Mouse (Mus musculus) spleen, postnatal 4 days (tissue): ENCODE measurements around the gene 6330403K07Rik.

Source experiments
- DNase-seq, 2 experiments: peaks; one replicate each; pipeline ENCODE4 v3.0.0; 2022; ENCODE audit warnings: low spot score in 2 of 2

The 6330403K07Rik gene

DNA sequence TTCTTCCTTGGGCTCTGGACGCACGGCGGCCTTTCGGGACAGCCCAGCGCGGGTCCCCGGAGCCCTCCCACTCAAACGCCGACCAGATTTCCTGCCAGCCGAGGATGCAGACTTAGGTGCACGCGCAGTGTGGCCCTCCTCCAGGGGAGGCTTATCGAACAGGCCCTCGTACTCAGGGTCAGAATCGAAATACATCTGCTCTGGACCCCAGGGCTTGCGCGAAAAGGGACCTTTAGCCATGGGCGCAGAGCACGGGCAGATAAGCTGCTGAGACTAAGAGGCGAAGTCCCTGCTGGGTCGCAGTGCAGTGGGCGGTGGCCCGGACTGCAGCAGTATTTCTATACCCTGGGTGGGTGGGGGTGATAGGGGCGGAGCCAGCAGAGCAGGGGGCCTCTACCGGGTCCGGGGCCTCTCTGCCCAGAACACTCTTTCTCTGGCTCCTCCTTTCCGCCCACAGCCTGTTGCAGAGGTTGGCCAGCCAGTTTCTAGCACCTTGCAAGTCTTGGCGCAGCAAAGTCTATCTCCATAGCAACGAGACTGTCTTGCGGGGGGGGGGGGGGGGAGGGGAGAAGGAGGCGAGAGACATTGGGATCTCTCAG, at the start of gene 6330403K07Rik:
Gene 6330403K07Rik (minus strand): TSS at position 351 of the 599 bp plus-strand sequence.
- DNase-seq = no peak

DNA sequence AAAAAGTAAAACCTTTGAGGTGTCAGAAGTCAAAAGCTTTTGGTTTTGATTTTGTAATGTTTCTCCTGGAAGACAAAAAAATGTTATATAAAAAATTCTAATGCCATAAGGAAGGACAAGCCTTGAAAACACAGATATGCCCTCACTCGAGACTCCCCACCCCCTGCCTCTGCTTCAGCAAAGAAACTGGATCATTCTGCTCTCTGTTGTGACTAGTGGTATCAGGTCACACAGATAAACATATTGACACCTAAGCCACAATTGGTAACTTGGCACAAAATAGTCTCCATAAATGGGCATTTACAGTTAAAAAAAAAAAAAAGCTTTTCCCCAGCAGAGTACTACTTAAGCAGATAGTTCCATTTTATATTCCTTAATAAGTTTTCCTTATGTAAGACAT, 43.0 kb upstream of the 6330403K07Rik start:
- no peak for DNase-seq

DNA sequence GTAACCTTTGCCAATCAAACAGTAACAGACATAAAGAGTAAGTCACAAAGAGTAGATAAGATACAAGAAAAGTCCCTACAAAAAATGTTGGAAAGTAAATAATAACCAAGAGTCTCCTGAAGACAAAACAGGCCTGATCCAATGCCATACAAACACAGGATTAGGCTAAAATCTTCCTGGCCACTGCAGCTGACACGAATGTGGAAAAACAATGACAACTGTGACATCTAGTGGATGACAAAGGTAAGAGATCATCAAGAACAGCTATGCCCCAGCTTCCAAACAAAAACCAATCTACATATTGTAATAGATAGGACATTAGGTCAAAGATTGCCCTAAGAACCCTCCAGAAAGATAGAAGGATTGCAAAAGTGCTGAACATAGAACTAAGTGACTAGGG, 19.2 kb upstream of the 6330403K07Rik start:
- no peak for DNase-seq

DNA sequence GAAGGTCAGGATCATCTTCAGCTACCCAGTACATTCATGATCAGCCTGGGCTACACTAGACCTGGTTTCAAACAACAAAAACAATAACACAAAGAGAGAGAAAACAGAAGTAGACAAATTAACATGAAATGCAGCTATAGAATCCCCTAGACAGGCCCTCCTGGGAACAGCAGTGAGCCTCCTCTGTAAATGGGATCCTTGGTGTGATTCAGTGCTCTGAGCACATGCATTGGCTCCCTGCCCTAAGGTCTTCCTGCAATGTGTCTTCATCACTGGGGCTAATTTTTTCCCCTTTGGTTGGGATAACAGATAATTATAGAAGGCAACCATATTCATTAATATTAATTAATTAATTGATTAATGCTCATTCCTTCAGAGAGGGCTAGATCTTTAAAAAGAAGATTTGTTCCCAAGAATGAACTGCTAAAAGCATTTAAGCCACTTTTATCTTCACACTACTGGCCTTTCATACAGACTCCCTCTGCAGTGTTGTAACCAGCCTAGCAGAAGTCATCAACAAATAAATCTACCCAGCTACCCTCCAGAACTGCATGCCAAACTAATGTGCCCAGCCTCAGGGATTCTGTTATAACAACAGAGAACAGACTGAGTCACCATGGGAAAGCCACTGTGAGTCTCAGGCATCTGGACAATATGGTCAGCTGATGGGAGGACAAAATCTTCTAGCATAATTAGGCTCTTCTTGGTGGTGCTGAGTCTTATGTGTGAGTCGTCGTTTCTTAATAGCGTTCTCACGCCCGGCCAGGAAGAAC, 6.4 kb upstream of the 6330403K07Rik start:
- DNase-seq = no peak

DNA sequence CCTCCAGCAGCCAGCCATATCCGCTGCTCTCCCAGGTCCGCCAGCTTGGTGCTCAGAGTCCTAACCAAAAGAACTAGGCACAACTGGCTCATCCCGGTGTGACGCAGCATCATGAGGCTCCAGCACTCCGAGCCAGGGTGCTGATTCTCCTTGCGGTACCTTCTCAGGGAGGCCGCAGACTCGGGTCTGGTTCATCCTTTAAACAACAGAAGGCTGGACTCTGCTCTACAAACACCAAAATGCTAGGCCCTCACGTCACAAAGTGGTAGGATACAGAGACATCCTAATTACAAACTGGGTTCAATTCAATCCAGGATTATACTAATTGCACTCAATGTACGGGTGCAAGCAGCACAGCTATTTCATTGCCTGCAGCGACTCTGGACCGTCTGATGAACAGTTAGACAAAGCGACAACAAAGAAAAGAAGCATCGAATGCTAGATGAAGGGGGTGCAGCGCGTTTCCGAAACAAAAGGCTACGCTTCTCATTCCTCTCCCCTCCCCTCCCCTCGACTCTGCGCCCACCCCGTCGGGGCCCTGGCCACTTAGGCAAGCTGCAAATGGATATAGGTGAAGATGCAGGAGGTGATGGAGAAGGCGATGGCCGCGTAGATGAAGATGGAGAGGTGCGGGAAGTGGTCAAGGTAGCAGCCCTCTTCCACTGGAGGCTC, 686 bp downstream of the 6330403K07Rik start:
- no peak for DNase-seq

DNA sequence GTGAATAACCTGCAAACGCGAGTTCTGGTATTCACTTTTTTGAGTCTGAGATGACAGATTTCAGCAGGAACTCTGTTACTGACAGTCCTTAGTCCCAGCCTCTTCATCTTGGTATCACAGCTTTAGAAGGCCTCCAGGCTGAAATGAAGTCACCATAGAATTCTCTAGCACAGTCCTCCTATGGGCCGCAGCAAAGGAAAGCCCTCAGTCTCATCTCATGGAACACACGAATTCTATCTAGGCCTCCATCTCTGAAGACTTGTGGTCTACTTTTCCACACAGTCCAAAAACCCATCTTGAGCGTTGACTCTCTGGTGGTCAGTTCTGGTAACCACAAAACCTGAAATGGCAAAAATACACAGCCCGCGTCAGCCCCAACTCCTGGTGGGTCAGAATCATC, 1.2 kb downstream of the 6330403K07Rik start:
- no peak for DNase-seq

DNA sequence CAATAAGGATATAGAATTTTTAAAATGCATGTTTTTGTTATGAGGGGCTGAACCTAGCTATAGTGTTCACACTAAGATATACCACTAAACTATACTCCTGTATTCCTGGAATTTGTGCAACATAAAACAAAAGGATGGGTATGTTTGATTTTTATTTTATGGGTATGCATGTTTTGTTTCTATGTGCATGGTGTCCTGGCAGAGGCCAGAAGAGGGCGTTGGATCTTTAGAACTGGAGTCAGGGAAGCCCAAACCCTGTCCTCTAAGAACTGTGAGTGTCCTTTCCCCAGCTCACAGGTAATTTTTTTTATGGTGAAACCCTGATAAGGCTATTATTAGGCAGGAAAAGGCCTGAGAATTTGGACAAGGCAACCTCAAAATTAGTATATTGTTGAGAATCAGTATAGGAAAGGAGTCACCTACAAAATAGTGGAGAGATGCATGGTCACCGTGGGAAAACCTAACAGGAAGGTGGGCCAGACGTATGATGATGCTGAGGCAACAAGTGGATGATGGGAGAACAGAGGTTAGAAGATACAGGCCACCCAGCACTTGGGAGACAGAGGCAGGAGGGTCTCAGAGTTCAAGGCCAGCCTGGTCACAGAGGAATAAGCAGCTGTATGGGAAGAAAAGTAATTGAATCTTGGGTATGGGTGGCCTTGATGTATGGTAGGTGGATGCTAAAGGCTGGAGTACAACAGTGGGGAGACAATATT, 3.8 kb downstream of the 6330403K07Rik start:
- no peak for DNase-seq

DNA sequence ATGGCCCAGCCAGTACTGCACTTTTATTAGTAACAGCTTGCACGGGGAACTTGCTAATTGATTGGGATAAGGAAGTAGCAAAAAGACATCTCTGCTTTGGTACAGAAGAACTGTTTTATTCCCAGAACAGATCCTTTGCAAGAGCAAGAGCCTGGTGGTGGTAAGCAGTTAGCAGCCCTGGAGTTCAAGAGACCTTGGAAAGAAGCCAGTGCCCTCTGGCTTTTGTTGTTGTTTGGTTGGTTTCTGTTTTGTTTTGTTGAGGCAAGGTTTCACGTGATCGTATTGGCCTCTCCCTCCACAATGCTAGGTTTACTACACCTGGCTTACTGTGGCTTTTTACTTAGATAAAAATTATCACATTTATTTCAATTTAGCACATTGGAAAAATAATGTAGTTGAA, 5.0 kb downstream of the 6330403K07Rik start:
- DNase-seq = no peak

DNA sequence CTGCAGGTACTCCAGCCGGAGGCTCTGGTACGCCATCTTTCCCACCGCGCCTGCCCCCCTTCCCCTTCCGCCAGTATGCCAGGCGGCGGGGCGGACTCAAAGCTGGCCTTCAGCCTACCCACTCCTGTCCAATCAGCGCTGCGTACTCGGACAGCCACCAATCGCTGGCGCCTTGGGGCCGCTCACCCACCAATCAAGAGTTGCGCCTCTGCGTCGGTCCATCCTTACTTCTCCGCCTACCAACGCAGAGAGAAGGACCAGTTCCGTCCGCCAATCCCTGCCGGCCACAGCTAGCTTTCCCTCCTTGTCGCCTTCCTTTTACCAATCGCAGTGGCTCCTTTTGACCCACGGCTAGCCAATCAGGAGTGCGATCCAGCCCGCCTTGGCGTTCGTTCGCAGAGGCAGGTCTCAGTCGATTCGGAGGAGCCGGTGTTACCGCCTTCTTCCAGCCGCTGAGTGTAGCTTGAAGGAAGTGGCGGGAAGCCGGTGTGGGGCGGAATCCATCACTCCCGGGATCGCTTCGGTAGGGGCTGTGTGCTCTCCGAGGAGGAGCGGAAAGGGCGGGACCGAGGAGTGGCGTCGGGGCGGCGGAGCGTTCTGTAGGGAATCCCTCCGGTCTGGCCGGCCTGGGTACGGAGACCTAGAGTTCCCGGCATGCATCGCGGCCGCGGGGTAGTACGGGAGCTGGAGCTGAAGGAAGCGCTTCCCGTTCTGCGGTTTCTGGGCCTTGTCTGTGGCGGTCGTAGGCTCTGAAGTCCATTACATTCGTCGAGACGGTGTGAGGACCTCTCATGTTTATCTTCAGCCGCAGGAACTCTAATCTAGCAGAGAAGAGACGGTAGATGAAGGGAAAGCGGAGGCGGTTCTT, 13.9 kb downstream of the 6330403K07Rik start, which contains the start of the genes Mis12 and Derl2:
Gene Mis12 (plus strand): TSS at position 411 of the 868 bp plus-strand sequence.
Gene Derl2 (minus strand): TSS at position 641 of the 868 bp plus-strand sequence.
- DNase-seq = peak; percentile 97

DNA sequence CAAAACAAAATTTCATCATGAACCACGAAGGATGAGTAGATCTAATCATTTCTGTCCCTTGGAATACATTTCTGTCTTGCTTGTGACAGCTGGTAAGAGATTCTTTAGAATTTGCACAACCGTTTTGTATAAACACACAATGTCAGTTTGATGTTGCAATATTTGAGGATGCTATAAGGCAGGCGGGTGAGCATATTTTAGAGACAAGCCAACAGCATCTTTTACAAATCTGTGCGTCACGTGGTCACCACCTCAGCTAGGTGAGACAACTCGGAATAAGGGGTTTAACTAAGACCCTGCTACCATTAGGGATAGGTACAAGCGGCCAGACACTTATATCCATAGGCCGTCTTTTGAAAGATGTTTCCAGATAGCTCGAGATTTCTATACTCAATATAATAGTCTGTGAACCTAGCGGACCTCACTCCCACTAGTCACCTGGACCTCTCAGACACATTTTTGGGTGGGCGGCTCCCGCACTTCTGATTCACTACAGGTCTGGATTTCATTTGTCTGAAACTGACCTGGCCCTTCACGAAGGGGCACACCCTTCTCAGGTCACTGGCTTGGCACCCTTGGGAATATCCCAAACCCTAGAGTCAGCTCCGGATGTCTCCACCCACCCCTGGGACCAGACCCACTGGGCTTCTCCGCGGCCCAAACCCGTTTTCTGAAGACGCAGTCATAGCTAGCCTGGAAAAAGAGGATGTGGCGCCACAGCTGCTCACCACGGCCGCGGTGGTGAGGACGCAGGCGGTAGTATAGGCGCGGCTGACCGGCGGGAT, 14.7 kb downstream of the 6330403K07Rik start:
- DNase-seq = no peak

DNA sequence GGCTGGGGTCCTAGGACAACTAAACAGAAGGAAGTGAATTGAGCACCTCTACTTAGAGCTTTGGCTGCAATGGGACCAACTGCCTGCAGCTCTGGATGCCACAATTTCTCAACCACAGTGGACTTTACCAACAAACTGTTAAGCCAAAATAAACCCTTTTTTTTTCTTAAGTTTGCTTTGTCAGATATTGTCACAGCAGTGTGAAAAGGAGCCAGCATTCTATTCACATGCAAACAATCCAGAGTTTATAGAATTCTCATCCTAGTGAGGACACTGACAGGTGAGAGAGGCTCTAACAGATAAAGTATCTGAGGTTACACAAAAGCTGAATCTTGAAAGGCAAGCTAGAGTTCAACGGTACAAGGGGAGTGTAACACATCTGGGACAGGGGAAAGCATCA, 16.3 kb downstream of the 6330403K07Rik start:
- DNase-seq = no peak

DNA sequence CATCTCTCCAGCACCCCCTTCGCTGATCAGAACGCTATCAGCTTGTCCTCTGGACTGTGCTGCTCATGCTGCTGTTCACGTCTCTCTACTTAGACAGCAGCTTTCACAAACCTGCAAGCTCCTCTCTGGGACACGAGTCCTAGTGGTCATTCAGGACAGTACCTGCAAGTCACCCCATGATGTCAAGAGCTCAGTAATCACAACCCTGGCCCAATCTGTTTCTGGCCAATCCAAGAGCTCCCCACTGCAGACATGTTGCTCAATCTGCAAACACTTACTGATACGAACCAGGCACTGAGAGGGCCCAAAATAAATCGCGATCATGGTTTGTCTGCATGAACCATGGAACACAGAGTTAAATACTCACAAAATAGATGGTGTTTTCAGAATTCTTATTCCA, 20.6 kb downstream of the 6330403K07Rik start:
- no peak for DNase-seq

DNA sequence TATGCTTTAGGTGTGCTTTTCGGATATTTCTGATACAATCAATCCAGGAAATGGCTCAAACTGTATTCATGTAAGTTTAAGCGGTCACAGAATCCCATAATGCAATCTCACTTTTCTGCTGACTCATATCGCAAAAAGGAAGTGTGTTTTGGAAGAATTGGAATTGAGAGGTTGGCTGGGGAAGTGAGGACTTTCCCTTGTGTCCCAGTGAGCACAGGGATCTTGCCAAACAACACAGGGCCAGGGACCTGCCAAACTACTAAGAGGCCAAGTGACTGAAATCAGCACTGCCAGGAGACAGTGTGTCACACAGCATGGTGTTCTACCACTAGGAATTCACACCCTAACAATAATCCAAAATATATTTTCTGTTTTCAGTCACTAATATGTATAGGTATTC, 25.0 kb downstream of the 6330403K07Rik start:
- no peak for DNase-seq

DNA sequence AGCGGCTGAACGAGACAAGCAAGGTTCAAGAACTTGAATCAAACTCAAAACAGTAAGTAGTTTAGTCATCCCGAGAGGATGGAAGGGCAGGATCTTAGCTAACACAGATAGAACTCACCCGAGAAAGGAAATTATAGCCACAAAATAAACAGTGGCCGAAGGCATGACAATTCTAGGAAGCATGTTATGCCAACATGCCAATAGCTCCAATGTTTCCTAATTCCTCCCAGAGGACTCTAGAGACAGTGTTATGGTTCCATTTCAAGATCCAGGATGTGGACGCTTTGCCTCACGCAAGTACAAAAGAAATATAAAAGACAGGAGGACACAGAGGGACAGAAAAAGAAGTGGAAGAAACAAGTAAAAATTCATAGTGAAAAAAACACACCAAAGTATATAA, 25.5 kb downstream of the 6330403K07Rik start:
- no peak for DNase-seq

DNA sequence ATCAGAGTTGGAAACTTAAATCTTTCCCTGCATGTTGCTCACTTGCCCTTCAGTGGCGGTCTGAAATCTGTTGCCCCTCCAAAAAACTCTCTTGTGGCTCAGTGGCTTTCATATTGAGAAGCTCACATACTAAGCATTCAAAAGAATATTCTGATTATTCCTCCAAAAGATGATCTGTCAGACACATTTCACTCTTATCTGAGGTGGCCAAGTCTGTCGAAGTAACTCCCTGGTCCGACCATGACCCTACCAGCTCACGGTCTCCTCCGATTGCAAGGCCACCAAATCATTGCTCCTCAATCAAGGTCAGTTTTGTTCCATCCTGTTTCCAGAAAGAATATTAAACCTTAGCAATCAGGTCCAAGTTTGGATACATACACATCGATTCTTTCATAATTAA, 26.3 kb downstream of the 6330403K07Rik start:
- DNase-seq = no peak

DNA sequence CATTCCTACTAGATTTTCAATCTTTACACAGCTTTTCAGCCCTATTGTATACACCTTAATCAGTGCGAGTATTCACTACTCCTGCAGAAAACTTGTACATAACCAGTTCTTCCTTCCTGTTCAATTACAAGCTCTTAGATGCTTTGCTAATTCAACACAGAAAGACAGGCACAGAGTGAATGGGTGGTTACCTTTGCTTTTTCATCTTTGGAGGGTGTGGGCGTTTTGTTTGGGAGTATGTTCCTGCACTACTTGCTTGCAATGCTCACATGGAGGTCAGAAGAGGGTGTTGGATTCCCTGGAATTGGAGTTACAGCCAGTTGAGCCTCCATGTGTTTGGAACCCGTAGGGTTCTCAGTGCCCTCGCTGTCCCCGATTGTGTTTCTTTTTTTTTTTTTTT, 28.3 kb downstream of the 6330403K07Rik start:
- no peak for DNase-seq

DNA sequence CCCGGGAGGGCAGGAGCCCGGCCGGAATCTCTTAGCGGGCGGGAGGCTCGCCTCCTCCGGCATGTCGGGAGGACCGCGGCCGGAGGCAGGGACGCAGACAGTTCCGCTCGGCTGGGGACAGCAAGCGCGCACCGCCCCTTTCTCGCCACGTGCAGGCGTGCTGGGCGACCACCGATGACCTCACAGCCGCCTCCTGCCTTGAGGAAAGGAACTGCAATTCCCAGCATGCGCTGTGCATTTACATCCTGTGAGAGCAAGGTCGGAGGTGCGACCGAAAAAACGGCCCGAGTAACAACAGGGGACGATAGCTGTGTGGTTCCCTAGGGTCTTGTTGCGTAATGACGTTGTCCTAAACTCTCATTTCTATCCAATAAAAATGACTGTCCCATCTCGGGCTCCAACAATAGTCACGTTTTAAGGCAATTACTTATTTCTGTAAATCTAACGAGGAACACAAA, 29.0 kb downstream of the 6330403K07Rik start, which contains the start of gene Dhx33:
Gene Dhx33 (minus strand): TSS at position 122 of the 458 bp plus-strand sequence.
- DNase-seq = peak; percentile 95

DNA sequence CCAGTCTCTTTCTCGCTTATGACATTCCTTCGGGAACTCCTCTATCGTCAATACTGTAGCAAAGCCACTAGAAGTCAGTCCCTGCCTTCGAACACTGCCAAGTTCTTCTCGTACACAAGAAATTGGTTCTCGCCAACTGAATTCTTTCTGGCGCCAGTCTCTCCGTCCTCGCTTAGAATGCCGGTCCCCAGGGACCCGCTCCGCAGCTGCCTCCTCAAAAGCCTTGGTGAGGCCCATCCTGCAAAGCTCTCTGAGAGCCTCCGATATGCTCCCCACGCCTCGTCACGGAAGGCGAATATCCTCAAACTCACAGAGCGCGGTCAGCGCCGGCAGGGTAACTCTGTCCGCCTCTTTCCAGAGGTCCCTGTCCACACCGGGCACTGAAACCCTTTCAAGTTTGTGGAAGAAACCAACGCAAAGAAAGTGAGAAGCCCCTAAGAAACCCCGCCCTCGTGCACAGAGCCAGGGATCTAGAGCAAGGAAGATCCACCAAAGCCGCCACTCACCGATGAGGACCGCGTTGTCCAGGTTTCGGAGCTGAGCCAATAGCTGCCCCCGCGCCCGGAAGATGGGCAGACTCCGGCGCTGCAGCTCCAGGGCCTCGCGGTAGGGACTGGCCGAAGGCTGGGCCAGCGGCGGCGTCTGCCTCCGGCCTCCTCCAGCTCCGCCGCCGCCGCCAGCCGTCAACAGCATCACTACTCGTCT, 29.6 kb downstream of the 6330403K07Rik start:
- peak in 1 of 2 experiments; percentile 52 for DNase-seq

DNA sequence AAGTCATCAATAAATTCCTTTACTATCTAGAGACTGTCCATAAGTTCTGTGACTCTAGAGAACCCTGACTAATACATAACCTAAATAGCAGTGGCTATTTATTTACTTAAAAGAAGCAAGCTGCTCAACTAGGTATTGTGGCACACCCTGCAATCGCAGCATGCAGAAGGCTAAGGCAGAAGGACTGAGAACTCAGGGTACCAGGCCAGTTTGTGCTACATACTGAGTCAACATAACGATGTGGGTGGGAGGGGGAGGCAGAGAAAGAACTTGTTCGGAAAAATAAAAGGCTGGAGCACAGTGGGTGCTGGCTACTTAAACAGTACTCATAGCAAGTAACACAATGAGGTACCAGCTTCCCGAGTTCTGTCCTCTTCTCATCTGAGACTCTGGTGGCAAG, 32.1 kb downstream of the 6330403K07Rik start:
- DNase-seq = no peak
